Mouse (Mus musculus) kidney, postnatal 14 days (tissue): ENCODE results near the gene Ankrd13b.
"Not testable (repeated sequence)": the region's sequence is repeated elsewhere in the genome, so short reads cannot be mapped to it uniquely, and the experiment has no call there.

Experiments
- DNase-seq: peaks from one replicate; pipeline ENCODE4 v3.0.0; 2022; ENCODE audit warnings: mixed read lengths

Ankrd13b gene

DNA sequence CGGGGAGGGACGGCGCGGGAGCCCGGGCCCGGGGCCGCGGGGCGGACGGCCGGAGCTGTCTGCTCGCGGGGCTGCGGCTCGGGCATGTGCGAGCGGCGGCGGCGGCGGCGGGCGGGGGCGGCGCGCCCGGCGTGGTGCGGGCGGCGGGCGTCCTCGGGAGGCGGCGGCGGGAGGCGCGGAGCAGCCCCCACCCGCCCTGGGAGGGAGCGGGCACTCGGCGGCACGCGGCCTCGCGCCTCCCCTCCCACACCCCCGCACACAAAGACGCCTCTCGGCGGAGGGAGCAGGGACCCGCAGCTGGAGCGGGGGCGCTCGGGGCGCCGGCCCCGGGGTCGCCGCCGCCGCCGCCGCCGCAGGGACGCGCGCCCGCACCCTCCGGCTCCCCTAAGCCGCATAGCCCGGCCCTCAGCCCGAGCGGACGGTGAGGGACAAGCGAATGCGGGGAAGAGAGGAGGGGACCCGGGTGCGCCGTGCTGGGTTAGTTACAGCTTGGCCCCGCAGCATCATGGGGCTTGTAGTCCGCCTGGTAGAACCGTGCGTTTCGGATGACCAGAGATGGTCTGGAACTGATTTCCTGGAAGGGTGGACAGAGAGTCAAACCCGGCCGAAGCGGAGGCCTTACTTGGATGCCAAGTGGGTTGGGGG, at the start of gene Ankrd13b:
Gene Ankrd13b (minus strand): TSS at position 88 of the 645 bp plus-strand sequence.
- DNase-seq: peak; percentile 86

DNA sequence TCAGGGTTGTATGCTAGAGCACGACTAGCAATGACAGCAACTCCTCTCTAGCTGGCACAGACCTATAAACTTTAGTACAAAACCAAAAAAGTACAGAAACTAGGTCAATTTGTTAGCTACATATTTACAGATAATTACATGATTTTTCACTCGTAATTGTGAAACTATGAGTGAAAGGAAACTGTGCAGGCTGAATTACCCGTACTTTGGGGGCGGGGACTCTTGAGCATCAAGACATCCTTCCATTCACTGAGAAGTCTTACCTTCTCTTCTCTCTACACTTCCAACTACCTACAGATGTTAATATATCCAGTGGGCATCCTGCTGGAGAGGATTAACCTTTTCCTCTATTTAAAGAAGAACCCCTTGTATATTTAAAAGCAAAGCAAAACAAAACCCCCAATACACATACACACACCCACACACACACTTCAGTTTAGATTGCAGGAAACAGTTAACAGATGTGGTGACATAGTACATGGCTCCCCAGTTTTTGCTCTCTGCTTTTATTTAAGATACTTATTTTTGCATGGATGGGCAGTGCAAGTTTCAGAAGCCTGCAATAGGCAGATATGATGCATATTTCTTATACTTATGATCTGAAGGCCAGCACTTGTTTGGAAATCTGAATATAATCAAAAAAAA, 42.8 kb upstream of the Ankrd13b start:
- DNase-seq: no peak

DNA sequence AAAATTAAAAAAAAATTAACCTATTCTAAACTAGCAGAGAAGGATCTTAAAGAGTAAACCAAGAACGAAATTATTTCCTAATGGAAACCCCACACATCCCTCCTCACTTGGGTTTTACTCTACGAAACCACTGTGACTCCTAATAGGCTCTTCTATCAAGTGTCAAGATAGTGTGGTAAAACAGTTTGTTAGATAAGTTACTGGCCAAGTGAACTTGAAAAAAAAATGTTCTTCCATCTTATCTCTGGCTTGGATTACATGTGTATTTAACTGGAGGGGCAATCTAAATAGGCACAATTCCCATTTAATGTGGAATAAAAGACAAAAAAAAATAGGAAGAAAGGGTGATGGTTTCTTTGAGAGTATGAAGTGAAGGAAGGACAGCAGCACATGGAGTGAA, 41.4 kb upstream of the Ankrd13b start:
- no peak for DNase-seq

DNA sequence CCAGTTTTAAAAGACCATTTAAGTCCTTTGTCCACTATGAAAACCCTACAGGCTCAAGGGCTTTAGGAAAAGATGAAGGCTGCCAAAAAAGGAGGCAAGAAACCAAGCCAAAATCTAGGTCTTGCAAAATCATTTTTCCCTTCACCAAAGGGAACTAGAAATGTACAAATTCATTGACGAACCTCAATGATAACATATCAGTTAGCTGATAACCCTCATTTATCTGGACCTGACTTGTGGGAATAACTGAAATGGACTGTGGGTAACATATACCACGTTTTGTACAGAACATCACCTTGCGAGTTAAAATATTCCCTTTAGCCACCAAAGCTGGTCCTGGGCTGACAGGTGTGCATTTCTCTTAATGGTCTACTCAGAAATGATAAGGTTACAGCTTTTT, 40.2 kb upstream of the Ankrd13b start:
- no peak for DNase-seq

DNA sequence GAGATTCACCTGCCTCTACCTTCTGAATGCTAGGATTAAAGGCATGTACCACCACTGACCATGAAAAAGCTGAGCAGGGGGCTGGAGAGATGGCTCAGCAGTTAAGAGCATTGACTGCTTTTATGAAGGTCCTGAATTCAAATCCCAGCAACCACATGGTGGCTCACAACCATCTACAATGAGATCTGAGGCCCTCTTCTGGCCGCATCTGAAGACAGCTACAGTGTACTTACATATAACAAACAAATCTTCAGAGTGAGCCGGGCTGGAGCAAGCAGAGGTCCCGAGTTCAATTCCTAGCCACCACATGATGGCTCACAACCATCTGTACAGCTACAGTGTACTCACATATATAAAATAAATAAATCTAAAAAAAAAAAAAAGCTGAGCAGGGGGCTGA, 38.9 kb upstream of the Ankrd13b start:
- DNase-seq: not testable (repeated sequence)

DNA sequence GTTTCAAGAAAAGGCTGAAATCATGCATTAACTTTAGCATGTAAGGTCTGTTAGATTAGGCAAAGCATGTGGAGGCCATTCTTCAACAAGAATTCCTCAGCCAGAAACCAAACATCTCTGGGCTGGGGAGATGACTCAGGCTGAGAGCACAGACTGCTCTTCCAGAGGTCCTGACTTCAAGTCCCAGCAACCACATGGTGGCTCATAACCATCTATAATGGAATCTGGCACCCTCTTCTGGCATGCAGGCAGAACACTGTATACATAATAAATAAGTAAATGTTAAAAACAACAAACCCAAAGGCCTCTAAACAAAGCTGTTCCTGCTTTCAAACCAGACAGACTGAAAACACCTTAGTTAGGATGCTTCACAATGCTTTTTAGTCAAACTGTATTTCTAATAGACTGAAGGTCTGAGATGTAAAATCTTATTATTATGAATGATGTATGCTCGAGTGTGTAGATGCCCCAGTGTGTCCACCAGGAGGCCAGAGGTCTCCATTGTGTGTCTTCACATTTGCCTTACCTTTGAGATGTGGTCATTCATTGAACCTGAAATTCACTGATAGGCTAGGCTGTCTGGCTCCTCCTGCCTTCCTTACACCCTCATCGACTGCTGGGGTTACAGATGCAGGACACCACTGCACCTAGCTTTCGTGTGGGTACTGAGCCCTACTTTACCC, 36.5 kb upstream of the Ankrd13b start:
- DNase-seq: no peak

DNA sequence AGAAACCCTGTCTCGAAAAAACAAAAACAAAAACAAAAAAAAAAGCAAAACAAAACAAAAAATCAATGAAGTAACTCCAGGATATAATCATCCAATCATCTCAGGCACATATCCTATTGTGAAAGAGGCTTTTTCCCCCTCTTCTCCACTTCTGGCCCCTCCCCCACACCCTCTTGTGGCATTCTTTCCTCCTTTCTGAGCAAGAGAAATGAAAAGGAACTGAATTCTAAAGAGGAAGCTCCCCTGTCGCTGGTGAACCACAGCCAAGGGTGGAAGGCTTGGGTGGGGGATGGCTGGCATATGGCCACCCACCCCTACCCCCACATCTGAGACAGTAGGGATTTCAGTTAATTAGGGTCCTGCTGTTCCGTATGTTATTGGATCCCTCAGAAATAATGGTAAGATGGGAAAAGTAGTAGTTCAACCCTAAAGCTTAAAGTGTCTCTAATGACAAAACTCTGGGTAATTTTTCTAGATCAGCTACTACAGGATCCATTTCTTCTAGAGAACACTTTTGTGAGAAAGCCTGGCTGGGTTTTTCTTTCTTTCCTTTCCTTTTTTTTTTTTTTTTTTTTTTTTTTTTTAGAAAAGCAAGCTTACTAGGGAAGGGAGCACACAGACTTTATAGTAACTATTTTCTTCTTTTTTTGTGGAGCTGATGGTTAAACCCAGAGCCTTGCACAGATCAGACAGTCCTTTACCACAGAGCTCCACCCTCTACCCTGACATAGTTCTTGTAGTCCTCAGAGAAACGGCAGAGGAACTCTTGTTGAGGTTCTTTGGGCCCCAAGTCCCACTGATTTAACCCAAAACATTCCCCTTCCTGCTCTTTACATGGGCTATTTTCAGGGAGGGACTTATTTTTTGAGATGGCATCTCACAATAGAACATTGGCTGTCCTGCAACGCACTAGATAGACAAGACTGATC, 31.4 kb upstream of the Ankrd13b start:
- no peak for DNase-seq

DNA sequence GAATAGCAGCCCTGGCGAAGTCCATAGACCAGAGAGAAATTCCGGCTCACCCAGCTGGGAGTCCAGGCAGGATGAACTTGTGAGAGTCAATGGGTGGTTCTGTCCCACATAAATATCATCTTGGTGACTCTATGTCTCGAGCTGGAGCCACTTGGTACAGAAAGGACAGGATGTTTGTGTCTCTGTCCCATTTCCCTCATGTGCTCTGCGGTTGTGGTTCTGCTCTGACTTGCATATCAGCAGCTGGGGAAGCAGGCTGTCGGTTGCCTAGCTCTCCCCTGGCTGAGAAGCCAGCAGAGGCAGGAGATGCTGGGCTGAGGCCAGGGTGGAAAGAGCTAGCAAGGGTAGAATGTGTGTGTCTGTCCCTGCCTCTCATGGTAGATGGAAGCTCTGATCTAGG, 29.6 kb upstream of the Ankrd13b start, which contains the start of gene Gm10392:
Gene Gm10392 (minus strand): TSS at position 156 of the 400 bp plus-strand sequence.
- DNase-seq: peak; percentile 33

DNA sequence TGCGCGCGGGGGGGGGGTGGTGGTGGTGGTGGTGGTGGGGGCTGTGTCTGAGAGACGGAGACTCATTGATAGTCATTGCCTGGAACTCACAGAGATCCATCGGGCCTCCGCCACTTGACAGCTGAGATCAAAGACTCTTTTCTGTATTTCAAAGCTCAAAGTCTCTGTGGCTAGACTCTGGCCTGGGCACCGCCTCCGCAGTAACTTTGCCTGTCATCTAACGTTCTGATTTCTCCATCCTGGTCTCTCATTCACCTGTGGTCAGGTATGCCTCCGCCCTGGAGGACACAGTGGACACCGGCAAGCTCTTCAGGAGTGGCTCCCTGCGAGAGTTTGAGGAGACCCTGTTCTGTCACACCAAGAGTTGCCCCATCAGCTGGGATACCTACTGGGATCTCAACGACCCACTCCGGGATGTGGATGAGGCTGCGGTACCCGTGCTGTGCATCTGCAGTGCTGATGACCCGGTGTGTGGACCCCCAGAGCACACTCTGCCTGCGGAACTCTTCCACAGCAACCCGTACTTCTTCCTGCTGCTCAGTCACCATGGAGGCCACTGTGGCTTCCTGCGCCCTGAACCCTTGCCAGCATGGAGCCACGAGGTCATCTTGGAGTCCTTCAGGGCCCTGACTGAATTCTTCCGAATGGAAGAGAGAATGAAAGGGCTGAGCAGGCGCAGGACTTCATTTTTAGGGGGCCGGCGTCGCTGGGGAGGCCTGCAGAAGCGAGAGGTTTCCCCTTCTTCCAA, 28.7 kb upstream of the Ankrd13b start:
- peak; percentile 19 for DNase-seq

DNA sequence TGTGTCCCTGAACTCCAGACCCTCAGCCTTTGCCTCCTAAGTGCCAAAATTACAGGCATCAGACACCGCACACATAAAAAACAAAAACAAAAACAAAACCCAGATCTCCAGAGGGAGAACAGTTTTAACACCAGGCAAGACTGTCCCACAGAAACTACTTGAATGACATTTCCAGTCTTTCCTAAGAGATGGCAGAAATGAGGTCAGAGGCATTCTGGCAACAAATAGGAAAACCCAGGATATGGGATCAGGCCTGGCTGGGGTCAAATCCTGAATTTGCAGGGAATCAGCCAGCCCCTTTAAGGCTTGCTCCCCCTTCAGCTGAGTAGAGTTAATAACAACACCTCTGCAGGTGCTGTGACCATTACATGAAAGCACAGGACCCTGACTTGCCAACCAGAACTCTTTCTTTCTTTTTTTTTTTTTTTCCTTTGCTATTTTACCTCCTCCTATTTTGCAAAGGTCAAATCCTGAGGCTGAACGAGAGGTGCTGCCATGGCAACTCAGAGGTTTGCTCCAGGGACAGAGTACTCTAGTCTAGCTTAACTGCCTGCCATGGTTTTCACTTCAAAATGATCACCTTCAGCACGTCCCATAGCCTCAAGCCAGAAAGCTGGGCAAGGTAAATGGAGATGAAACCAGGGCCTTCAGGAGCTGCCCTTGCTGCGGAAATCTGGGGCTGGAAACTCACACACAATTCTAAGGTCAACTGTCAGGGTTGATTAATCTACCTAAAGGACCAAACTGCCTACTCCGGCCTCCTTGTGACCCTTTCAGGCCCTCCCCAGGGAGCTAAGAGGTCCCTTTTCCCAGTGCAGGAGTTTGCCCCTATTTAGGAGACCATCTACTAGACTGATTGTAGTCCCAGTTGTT, 27.3 kb upstream of the Ankrd13b start:
- DNase-seq: peak; percentile 24

DNA sequence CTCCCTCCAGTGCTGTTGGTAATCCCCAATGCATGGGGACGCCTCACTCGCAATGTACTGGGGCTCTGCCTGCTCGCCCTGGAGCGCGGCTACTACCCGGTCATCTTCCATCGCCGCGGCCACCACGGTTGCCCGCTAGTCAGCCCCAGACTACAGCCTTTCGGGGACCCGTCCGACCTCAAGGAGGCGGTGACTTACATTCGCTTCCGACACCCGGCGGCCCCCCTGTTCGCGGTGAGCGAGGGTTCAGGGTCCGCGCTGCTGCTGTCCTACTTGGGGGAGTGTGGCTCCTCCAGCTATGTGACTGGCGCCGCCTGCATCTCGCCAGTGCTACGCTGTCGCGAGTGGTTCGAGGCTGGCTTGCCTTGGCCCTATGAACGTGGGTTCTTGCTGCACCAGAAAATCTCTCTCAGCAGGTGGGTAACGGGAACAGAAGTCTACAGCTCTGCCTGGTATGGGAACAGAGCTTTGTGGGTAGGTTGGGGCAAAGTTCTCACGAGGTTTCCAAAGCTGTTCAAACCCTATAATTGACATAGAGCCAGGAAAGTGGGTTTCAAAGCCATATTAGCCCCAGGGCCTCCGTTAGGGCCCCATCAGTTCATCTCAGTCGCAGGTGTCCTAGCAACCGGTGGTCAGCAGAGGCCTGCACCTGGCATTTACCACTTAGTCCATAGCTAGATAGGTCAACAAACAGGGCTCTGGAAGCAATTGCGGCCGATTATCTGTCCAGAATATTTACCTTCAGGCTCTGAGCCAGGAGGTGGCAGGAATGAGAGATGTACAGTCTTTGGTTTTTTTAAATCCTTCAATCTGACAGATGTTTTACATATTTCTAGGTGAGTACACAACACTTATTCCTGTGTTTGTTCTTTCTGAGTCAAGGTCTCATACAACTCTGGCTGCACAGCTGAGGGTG, 26.4 kb upstream of the Ankrd13b start, which contains the start of gene Trp53i13:
Gene Trp53i13 (minus strand): TSS at position 344 of the 916 bp plus-strand sequence.
- DNase-seq: peak; percentile 50

DNA sequence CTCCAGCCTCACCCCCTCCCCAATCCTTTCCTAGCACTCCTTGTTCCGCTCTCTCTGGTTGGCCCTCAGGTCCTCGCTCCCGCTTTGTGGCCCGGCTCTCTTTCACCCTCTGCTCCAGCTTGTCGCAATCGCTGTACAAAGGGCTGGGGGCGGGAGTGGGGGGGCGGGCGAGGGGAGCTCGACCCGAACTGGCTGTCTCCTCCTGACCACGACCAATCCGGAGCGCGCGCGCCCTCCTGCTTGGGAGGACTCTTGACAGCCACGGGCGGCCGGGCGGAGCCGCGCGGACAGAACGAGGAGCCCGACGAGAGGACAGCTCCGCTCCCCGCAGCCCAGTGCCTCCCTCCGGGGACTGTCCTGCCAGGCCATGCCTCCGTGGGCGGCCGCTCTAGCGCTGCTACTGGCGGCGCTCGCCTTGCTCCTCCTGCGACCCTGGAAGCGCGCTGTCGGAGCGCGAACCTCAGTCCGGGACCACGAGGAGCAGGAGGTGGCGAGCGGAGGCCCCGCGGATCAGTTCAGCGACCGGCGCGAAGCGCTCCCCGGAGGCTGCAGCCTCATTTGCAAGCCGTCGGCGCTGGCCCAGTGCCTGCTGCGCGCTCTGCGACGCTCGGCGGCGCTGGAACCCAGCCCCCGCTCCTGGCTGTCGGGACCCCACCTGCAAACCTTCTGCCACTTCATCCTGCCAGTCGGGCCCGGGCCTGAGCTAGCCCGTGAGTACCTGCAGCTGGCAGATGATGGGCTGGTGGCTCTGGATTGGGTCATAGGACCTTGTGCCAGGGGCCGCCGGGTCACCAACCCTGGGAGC, 25.6 kb upstream of the Ankrd13b start, which contains the start of gene Abhd15:
Gene Abhd15 (plus strand): TSS at position 290 of the 805 bp plus-strand sequence.
- peak; percentile 91 for DNase-seq

DNA sequence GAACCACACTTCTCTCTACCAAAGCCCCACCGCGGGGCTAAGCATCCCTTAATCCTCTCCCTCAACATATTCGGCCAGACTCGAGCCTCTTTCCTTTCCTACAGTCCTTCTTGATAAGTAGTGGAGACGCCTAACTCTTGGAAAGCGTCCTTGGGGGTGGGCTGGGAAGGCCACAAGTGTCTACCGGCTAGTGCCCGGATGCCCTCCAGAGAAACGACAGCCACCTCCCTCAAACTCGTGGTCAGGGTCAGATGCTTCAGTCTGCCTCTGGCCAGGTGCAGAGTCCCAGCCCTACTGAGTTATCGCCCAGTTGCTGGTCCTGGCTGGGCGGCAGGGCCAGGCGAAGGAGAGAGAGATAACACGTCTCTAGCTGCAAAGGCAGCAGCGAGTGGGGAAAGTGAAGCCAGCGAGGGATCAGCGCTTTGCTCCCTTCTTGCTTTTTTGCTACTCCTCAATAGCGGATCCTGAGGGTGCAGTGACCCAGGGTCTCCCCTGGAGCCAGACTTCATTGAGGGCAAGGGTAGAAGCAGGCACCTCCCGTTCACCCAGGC, 24.9 kb upstream of the Ankrd13b start:
- DNase-seq: no peak

DNA sequence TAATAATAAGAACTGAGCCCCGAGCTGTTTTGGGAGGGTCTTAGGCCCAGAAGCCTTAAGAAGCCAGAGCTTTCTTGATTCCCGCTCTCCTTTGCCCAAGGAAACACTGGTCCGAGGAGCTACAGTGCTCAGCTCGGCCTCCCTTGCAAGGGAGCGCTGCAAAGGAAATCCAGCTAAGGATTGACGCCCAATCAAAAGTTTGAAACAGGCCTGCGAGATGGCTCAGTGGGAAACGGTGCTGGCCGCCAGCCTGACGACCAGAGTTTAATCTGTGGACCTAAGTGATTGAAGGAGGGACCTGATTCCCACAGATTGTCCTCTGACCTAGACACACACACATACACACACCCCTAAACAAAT, 24.3 kb upstream of the Ankrd13b start:
- DNase-seq: peak; percentile 30

DNA sequence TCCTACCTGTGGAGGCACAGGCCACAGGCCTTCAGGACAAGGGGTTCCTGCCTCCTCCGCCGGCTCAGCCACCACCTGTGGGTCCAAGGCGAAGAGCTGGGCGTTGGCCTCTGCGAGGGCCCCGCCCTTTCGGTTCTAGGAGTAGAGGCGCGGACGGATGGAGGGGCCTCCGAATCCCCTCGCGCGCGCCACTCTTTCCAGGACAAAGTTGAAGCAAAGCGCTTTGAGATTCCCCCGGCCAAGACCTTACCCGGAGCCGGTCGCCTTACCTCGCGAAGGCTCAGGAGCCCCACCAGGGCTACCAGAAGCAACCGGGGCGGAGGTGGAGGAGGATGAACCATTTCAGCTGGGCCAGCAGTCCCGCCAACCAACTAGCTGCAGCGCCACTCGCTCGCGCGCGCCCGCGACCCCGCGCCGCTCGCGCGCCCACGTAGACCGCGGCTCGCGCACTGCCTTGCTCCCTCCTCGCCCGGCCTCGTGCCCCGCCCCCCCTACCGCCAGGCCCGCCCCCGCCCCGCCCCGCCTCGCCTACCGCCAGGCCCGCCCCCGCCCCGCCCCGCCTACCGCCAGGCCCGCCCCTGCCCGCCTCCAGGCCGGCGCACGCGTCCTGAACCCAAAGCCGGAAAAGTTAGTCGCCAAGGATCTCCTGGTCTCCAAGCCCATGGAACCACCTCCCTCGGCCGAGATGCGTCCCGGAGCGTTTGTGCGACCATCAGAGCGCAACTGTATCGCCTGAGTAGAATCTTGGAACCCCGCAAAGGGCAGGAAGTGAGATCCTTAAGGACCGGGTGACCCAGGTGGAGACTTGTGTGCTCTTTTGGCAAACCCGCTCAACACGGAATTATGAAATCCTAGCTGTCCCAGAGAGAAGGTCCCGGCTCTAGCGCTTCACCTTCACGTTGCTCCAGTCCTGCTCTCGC, 23.7 kb upstream of the Ankrd13b start:
- DNase-seq: peak; percentile 95

DNA sequence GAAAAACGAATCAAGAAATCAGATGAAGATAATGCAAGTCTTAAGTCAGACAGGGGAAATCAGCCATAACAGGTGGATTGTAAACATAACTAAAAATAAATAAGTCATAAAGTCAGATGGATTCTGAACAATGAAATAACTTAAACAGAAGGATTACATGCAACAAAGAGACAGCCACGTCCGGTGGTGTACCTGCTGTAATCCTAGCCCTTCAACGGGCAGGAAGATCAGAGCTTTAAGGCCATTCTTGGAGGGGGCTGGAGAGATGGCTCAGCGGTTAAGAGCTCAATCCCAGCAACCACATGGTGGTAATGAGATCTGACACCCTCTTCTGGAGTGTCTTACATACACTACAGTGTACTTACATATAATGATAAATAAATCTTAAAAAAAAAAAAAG, 21.9 kb upstream of the Ankrd13b start:
- DNase-seq: no peak
